Mouse (Mus musculus) G1E (cell line): ENCODE data around the gene Myh14.

Experiments
- CTCF ChIP-seq: IDR thresholded peaks from 2 replicates; pipeline ENCODE4 v1.5.1; 2012; ENCODE audit warnings: low read depth, low read length, inconsistent platforms, mixed read lengths
- GATA1 ChIP-seq: IDR thresholded peaks from 2 replicates; pipeline ENCODE4 v1.6.1; 2012; ENCODE audit warnings: borderline replicate concordance, low read length, inconsistent platforms, mixed read lengths
- GATA2 ChIP-seq: IDR thresholded peaks from 2 replicates; pipeline ENCODE4 v1.6.1; 2012; ENCODE audit warnings: low read depth, low read length, inconsistent platforms, borderline replicate concordance
- POLR2AphosphoS5 ChIP-seq: IDR thresholded peaks from 2 replicates; pipeline ENCODE4 v1.6.1; 2012; ENCODE audit warnings: low read depth, low read length, inconsistent platforms; ENCODE audit not compliant: insufficient replicate concordance
- TAL1 ChIP-seq: conservative IDR thresholded peaks from 2 replicates; pipeline ENCODE4 v1.6.1; 2012; ENCODE audit warnings: low read depth, low read length, inconsistent platforms, mixed read lengths

- TF ChIP-seq CTCF (no peak), GATA1 (no peak), POLR2AphosphoS5 (no peak), TAL1 (no peak), GATA2 (no peak)
Observed at GRCm38 (mm10) chr7:44632676-44633075, 38.0 kb downstream of the Myh14 start.
